Mouse (Mus musculus) small intestine, adult 2 months (tissue): ENCODE measurements around the gene Pkd1l1.

Source experiments
- CTCF ChIP-seq: fragments of 200-500 bp; IDR thresholded peaks from 2 replicates; pipeline ENCODE4 v1.5.1; 2012; ENCODE audit warnings: low read depth, mild to moderate bottlenecking, control low read depth, inconsistent platforms, low read length, moderate library complexity, mixed read lengths; ENCODE audit not compliant: insufficient replicate concordance, insufficient read length; ENCODE audit errors: extremely low read depth
- POLR2A ChIP-seq: fragments of 200-500 bp; IDR thresholded peaks from 2 replicates; pipeline ENCODE4 v1.6.1; 2012; ENCODE audit warnings: low read depth, mild to moderate bottlenecking, control low read depth, inconsistent platforms, low read length, moderate library complexity

DNA sequence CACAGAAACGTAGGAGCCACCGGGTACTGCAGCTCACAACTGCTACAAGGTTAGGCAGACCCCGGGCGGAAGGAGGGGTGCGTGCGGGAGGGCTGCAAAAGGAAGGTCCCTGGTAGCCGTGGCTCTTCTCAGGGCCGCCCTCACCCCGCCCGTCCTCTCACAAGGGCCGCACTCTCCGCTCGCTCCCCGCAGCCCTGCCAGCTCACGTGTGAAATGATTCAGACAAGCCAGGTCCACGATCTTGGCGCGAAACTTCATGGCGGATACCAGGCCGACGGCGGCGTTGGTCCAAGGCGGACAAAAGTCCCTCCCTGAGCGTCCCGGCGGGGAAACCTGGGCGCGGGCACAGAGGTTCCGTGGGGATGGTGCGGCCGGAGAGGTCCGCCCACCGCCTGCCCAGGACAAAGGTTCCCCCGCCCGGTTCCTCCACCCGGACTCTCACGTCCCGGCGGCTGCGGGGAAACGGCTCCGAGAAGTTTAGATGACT lies 37.8 kb upstream of the Pkd1l1 start, which contains the start of gene Hus1:
- TF ChIP-seq CTCF, result no peak
- TF ChIP-seq POLR2A, result 0 out of 2 replicates have a peak, but pooled peaks have one; percentile 21
